Mouse (Mus musculus) midbrain, embryonic 14.5 days (tissue): ENCODE measurements at regions not wholly inside any gene's neighbourhood (a gene's known extent, or its start where the extent isn't known, plus 50 kb on each side); places are given as distances from the start of the nearest gene placed in this dataset.

Experiments used
- ATAC-seq: fragments of 200-750 bp; cut with Nextera tagmentation; 2 replicates; pipeline ENCODE4 v1.8.0; 2017; ENCODE audit warnings: moderate number of reproducible peaks, moderate library complexity; ENCODE audit not compliant: low FRiP score, low TSS enrichment
- DNase-seq: peaks from one replicate; pipeline ENCODE4 v3.0.0-alpha.2; 2015
- H3K27ac ChIP-seq: fragments of 300-500 bp; sonication (generic); replicated peaks from 2 replicates; pipeline ENCODE4 v1.5.1; 2014; ENCODE audit warnings: mild to moderate bottlenecking, low read depth, low read length, moderate library complexity
- H3K27me3 ChIP-seq: fragments of 300-500 bp; sonication (generic); 2 replicates; pipeline ENCODE4 v1.6.1; 2014; ENCODE audit warnings: low read length, control low read depth, mixed read lengths; ENCODE audit not compliant: control insufficient read depth, insufficient read depth
- H3K36me3 ChIP-seq: fragments of 300-500 bp; sonication (generic); 2 replicates; pipeline ENCODE4 v1.6.1; 2014; ENCODE audit warnings: low read length, control low read depth; ENCODE audit not compliant: control insufficient read depth, insufficient read depth
- H3K4me1 ChIP-seq: fragments of 300-500 bp; sonication (generic); 2 replicates; pipeline ENCODE4 v1.6.1; 2014; ENCODE audit warnings: mild to moderate bottlenecking, antibody characterized with exemption, low read length, control low read depth; ENCODE audit not compliant: control insufficient read depth, insufficient read depth
- H3K4me2 ChIP-seq: fragments of 300-500 bp; sonication (generic); 2 replicates; pipeline ENCODE4 v1.6.1; 2014; ENCODE audit warnings: mild to moderate bottlenecking, low read length, moderate library complexity
- H3K4me3 ChIP-seq: fragments of 300-500 bp; sonication (generic); replicated peaks from 2 replicates; pipeline ENCODE4 v1.5.1; 2014; ENCODE audit warnings: low read depth, low read length
- H3K9ac ChIP-seq: fragments of 300-500 bp; sonication (generic); replicated peaks from 2 replicates; pipeline ENCODE4 v1.6.1; 2014; ENCODE audit warnings: mild to moderate bottlenecking, low read length, moderate library complexity
- H3K9me3 ChIP-seq: fragments of 300-500 bp; sonication (generic); 2 replicates; pipeline ENCODE4 v1.6.1; 2016; ENCODE audit warnings: low read length, control low read depth, mixed read lengths; ENCODE audit not compliant: control insufficient read depth
- WGBS: fragments of 180-500 bp; shearing (Covaris S2); extraction: QIAGEN DNeasy Blood & Tissue Kit; methylation state at CpG from one replicate; pipeline ENCODE4 v1.1.7; 2014; 5-methylcytosine and 5-hydroxymethylcytosine counted together

DNA sequence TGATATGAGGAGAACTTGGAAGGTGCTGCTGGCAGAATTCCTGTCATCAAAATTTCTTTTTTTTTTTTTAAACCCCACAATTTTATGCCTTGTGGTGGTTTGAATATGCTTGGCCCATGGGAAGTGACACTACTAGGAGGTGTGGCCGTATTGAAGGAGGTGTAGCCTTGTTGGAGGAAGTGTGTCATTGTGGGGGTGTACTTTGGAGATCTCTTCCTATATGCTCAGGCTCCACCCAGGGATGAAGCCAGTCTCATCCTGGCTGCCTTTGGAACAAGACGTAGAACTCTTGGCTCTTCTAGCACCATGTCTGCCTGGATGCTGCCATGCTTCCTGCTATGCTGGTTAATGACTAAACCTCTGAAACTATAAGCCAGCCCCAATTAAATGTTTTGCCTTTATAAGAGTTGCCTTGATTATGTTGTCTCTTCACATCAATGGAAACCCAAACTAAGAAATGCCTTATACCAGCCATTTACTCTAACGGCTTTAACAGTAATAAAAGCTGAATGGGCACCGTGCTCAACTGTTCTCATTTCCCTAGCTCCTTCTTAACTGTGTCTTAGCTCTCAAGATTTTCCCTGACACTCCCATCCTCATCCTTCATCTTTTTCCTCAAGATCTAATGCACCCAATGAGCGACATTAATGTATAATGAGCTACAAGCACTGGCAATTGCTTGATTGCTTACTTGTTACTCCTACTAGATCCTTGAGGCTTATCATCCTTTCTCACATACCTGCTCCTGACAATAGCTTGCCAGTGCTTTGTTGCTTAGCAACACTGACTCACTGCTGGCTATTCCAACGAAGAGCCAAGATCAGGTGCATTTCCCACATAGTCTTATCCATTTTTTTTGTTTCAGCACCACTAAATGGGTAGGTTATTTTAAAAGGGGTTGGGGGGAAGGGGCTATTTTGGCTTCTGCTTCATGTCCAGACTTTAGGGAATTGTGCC is 61.7 kb upstream of the Hspb3 start:
- no peaks in the 10 kb centered on the region for H3K27me3 ChIP-seq
- H3K4me1 ChIP-seq, result peaks cover 5% of the 10 kb centered on the region; the same call in 1 of the 2 replicates
- DNase-seq (peak; percentile 76), ATAC-seq (peak; percentile 57; the same call in 1 of the 2 replicates)
- 76% methylated on average over 6 of the region's 6 CpGs for WGBS
- H3K27ac ChIP-seq, result no peak overlapping the region
- no peak overlapping the region for H3K9ac ChIP-seq
- no peak overlapping the region for H3K4me3 ChIP-seq
- H3K4me2 ChIP-seq, result no peak overlapping the region
- no peaks in the 10 kb centered on the region for H3K9me3 ChIP-seq
- no peaks in the 10 kb centered on the region for H3K36me3 ChIP-seq

DNA sequence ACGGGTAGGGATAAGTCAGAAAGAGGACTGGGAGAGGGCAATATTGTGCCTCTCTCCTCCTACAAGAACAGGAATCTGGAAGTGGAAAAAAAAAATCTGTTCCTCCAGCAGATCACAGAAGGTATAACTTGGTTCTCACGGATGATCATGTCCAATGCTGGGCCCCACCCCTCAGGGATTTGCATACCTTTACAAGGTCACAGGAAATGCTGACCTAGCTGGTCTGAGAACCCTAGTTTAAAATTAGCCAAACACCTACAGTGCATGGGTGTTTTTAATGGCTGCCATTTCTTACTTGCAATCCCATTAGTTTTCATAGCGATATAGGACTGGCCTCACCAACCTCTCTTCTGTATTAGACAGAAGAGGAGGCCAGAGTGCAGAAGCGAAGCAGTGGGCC is 51.8 kb upstream of the Hspb3 start:
- H3K27ac ChIP-seq, result no peak overlapping the region
- no peak overlapping the region for H3K9ac ChIP-seq
- H3K27me3 ChIP-seq, result no peaks in the 10 kb centered on the region
- no peaks in the 10 kb centered on the region for H3K4me1 ChIP-seq
- DNase-seq (no peak), ATAC-seq (no peak)
- no peak overlapping the region for H3K4me2 ChIP-seq
- H3K4me3 ChIP-seq, result no peak overlapping the region
- WGBS, result 85% methylated on average over 4 of the region's 4 CpGs
- H3K36me3 ChIP-seq, result no peaks in the 10 kb centered on the region
- no peaks in the 10 kb centered on the region for H3K9me3 ChIP-seq

DNA sequence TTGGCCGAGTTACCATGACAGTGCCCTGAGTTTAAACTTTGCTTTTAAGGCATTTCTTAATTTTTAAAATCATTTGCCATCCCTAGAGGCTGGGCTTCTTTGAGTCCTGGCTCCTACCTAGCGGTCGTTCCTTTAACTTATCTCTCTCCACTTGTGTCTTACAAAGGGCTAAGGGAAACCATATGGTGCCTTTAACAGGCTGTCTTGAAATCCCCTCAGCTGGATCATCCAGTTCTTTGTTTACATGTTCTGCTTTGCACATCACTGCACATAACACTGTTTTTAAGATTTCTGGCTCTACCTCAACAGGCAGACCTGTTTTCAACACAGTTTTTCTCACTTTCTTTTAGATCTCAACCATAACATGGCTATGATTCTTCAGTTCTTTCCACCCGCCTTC is 50.4 kb upstream of the Hspb3 start:
- Histone ChIP-seq H3K9me3 (no peaks in the 10 kb centered on the region), H3K36me3 (no peaks in the 10 kb centered on the region), H3K27ac (no peak overlapping the region), H3K27me3 (no peaks in the 10 kb centered on the region), H3K9ac (no peak overlapping the region), H3K4me3 (no peak overlapping the region), H3K4me2 (no peak overlapping the region), H3K4me1 (no peaks in the 10 kb centered on the region)
- ATAC-seq (no peak), DNase-seq (no peak)
- whole genome bisulfite sequencing, result 66% methylated on average over 4 of the region's 4 CpGs
